Mouse (Mus musculus) thymus, postnatal 14 days (tissue): ENCODE data around the gene Slc9b1.

Source experiments
- DNase-seq: peaks from one replicate; pipeline ENCODE4 v3.0.0; 2021

The Slc9b1 gene

DNA sequence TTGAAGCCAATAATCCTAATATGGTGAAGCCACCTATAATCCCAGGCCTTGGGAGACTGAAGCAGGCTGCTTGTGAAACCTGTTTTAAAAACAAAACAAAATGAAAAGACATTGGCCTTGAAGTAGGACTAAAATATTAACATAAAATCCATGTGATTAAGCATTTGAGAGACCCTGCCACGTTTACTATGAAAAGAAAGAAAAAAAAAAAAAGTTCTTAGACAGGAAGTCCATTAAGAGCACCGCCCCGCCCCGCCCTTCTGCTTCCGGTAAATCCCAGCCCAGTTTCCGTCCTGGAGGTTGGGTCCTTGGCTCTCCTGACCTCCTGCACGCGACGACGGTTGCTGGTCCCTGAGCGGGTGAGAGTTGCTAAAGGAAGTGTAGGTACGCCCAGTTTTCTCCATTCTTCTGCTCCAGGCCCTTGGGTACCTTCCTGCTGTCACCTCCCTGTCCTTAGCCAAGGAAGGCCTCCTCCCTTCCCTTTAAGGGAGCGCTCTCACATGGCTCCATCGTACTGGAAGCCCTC, at the start of gene Slc9b1:
Gene Slc9b1 (plus strand): TSS at position 291 of the 526 bp plus-strand sequence.
- DNase-seq, result no peak

DNA sequence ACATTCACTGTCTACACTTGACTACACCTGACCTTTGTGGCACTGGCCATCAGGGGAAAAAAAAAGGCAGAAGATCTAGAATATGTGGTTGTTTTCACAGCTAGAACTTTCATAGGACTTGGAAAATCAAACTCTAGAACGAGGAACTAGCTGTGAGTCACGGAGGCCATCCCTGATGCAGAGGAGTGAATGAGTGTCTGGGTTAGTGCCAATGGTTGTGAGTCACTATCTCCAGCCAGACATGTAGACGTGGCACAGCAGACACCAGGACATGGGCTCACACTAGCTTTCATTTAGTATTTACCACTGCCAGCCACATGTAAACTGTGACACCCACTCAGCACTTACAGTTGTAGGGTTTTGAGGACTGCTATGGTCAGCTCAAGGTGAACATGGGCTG, 49.3 kb upstream of the Slc9b1 start:
- DNase-seq, result no peak

GRCm38 (mm10) chr3:135300081-135300480, 47.7 kb upstream of the Slc9b1 start:
- no peak for DNase-seq

DNA sequence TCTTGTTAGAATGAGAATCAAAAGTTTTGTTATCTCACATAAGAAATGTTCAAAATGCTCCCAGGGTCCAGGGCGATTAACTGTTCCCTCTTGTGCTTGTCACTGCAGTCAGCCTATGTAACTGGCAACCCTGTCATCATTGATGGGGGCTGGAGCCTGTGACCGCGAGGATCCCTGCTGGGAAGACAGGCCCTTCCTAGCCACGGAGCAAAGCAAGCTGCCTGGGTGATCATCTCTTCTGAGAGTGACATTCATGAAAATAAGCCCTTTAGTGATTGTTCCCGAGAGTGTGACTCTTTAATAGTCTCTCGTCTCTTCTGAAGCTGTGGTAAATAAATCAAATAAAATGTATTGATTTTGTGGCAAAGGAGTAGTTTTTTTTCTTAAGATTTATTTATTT, 43.8 kb upstream of the Slc9b1 start:
- no peak for DNase-seq

- no peak for DNase-seq
Observed at GRCm38 (mm10) chr3:135304566-135304965, 43.3 kb upstream of the Slc9b1 start.

DNA sequence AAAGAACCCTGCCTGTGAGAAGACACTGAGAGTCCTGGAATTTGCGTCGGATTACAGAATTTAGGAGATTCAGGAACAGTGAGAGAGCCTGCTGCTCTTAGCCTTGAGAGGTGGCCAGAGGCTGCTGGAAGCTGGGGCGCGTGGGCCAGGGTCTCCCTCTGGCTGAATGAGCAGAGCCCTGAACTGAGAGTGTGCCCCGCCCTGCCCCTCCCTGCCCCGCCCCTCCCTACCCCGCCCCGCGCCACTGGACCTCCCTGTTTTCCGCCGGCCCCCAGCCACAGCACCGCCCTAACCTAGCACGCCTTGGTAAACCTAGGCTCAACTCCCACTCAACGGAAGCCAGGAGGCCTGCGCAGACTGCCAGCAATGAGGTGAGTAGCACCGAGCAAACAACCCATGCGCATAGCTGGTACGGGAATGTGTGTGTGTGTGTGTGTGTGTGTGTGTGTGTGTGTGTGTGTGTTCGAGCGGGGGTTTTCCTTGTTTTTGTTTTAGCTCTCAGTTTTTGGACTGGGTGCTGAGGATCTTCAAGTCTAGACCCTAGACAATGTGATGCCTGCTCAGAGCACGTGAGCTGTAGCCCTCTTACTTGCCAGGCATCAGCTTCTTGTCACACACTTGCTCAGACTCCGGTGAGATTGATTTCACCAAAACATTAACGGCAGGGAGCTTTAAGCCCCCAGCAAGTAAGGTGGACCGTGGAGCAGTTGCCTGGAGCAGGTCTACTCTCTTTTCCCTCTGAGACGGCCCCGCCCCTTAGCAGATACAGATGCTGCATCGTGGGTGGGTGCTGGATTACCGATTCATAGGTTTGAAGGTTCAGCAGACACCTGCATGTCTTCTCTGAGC, 40.2 kb upstream of the Slc9b1 start, which contains the start of gene Slc9b2:
Gene Slc9b2 (plus strand): TSS at position 290 of the 849 bp plus-strand sequence.
- peak; percentile 61 for DNase-seq

- DNase-seq, result no peak
Observed at GRCm38 (mm10) chr3:135312916-135313491, 34.8 kb upstream of the Slc9b1 start.

DNA sequence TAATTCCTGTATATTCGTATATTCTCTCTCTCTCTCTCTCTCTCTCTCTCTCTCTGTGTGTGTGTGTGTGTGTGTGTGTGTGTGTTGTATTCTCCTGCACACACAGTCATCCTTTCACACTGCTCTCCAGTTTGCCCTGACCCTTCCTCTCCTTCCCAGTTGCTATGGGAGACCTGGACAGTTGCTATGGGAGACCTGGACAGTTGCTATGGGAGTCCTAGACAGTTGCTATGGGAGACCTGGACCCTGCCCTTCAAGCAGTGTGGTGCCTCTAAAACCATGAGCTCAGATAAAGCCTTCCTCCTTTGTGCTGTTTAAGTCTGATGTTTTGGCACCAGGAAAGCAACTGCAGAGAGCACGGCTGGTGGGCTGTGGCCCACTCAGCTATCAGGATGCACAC, 34.1 kb upstream of the Slc9b1 start:
- DNase-seq, result no peak

DNA sequence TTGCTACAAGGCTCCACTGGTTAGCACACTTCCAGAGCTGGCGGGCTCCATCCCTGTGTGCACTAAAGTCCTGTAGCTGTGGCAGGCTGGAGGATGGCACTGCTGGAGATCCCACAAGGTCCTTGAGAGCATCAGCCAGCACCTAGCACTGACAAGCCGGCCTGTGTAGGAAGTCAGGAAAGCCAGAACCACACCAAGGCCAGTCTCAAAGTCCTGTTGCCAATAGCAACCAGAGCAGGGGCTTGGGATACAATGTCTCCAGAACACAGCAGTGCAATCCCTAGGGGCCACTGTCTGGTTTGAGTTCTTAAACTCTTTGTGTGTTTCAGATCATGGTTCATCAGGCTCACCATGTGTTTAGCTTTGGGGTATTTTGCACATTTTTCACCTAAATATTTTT, 33.0 kb upstream of the Slc9b1 start:
- no peak for DNase-seq

DNA sequence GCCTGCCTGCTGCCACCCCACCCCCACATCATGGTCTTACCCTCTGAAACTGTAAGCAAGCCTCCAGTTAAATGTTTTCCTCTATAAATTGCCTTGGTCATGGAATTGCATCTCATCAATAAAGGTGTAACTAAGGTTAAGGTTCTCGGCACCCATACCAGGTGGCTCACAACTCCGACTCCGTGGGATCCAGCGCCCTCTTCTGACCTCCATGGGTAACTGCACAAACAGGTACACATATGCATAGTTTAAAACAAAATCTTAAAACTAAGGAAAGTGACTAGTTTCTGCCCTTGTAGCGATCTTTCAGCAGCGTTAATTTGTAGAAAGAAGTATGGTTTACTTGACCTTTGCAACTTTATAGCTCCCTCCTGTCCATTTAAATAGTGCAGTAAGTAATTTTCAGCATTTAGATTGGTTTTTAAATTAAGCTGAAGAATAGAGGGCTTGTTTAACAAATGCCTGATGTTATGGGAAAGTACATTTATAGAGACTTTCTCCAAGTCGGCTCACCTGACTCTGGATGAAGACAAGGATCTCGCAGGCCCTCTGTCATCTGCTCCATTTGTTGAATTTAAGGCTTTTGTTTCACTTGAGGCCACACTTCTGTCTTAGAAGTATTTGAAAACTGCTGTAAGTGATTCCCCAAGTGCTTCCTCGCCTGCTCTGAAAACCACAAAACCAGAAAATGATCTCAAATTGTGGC, 32.0 kb upstream of the Slc9b1 start:
- no peak for DNase-seq

DNA sequence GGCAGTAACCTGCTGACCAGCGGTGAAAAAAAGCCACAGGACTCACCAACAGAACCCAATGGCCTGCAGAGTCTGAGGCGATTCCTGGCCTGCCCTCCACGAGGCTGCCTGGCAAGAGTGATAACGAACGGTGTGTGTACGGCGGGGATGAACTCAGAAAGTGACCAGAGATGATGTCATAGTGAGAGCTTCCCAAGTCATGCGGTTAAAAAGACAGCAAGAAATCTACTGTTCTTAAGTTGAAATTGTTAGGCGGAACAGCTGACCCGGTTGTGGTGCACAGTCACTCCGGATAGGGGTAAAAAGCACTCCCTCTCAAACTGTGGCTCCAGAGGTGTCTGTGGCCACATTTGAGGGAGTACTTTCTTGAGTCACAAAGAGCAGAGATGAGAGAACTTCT, 29.5 kb upstream of the Slc9b1 start:
- no peak for DNase-seq

DNA sequence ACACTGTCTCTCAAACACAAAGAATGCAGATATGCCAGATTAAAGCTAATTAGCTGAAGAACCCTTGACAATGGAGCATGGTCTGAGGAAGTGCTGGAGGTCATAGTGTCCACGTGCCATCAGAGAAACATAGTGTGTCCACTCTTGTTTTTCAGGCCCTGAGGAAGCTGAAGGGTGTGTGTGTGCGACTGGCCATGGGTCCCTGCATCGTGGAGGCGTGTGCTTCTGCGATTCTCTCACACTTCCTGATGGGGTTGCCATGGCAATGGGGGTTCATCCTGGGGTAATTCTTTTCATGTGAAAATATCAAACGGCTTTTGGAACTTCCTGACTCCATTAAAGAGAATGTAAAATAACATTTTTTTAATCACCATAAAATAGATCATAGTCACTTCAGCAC, 23.5 kb upstream of the Slc9b1 start:
- no peak for DNase-seq

DNA sequence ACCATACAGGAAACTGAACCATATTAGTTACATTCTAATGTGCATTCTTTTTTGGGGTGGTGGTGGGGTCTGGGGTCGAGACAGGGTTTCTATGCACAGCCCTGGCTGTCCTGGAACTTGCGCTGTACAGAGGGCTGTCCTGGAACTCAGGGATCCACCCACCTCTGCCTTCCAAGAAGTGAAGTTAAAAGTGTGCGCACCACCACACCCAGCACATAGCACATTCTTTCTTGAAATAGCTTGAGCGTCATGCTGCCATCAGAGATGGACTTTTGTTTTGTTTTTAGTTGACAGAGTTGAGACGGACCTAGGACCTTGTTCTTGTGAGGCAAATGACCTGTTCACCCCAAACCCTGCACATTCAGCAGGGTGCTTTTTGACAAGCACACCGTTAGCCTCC, 20.7 kb upstream of the Slc9b1 start:
- DNase-seq, result no peak

DNA sequence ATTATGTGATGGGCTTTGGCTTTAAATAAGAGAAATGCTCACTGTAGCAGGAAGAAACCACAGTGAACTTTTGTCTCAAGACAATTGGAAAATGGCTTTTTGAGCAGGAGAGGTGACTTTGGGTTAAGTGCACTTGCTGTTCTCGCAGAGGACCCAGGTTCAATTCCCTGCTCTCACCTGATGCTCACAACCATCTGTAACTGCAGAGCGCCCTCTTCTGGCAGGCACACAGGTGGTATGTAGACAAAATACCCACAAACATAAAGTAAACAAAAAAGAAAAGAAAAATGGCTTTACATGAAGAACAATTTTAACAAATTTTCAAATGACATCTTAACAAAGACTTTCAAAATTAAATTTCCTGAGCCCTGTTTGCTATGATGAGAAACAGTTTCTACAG, 20.2 kb upstream of the Slc9b1 start:
- DNase-seq, result peak; percentile 24

DNA sequence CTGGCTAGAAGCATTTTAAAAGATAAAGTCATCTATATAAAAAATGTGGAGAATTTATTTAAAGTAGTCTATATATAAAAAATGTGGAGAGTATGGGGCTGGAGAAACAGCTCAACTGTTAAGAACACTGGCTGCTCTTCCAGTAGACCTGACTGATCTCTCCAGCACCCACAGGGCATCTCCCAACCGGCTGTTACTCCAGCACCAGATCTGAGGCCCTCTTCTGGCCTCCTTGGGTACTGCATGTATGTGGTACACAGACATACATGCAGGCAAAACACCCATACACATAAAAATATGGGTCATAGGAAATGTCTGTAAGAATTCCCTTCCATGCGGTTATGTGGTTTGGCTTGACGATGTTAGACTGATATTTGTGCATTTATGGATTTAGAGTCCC, 19.3 kb upstream of the Slc9b1 start:
- peak; percentile 85 for DNase-seq

DNA sequence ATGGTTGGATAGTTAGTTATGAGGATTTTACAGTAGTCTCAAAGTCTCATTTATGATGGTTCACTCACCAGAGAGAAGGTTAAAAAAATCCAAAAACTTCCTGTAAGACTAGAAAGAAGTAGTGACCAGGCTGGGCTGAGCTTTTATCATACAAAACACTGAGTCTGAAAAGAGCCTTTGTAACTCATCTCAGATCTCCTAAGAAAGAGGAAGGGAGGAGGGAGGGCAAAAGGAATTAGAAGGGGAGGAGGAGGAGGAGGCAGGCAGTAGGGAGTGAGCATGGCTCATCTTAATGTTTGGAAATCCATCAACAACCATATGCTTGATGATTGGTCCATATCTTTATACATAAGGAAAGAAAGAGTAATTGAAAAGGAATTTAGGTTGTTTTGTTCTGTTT, 15.1 kb upstream of the Slc9b1 start:
- no peak for DNase-seq

DNA sequence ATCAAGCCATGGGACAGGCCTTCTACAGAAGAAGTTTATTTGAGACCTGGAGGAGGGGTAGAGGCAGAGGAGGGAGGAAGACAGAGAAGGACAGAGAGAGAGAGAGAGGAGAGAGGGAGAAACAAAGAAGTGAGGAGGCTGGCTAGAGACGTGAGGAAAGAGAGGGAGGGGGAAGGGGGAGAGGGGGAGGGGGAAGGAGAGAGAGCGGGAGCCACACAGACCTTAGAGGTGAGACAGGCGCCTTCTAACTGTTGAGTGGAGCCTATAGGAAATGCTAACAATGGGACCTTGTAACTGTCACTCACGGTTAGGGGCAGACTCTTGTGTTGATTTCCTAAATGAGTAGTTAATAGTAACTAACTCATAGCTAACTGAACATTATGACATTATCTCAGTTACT, 14.1 kb upstream of the Slc9b1 start:
- no peak for DNase-seq

GRCm38 (mm10) chr3:135349022-135349421, 1.2 kb downstream of the Slc9b1 start:
- no peak for DNase-seq

DNA sequence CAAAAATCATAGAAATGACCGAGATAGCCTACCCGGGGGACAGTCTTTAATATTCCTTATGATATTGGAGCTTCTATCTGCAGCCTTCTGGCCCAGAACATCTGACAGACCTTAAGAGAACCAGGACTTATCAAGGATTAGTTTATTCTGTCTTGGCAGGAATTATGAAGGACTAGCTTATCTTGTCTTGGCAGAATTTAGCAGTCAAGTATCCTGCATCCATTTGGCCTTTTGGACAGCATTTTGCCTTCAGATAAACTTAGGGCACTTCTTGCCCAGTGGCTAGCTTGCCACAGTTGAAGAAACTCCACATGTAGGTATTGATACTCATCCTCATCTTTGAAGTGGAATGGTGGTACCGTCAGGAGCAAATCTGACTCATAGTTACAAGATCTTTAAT, 4.0 kb downstream of the Slc9b1 start:
- DNase-seq, result no peak

DNA sequence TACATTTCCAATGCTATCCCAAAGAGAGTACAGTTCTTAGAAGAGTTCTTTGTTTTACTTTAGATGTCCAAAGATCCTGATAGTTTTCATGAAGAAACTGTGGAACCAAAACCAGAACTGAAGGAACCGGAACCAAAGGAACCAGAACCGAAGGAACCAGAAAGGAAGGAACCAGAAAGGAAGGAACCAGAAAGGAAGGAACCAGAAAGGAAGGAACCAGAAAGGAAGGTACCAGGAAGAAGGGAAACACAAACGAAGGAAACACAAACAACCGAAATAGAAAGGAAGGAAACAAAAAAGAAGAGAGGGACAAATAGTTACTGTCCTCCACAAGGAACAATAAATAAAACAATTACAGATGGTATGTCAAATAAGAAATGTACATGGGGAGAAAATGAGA, 9.6 kb downstream of the Slc9b1 start:
- DNase-seq, result no peak

GRCm38 (mm10) chr3:135375836-135376235, 28.0 kb downstream of the Slc9b1 start:
- no peak for DNase-seq

DNA sequence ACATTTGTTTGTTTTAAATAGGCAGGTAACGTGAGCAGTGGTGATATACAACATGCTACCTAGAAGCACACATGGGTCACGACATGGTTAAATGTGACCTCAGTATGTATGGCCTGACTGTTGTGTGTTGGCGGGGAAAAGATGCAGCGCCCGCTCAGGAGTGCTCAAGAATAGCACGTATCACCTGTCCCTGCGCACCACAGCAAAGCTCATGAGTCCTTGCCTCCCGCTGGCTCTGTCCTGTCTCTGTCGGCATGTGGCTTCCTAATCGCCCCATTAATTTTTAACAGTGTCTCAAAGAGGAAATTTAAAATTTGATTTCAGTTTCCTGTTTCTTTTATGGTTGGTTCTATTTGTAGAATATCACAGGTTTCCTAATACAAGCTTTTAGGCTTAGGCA, 29.6 kb downstream of the Slc9b1 start:
- no peak for DNase-seq

DNA sequence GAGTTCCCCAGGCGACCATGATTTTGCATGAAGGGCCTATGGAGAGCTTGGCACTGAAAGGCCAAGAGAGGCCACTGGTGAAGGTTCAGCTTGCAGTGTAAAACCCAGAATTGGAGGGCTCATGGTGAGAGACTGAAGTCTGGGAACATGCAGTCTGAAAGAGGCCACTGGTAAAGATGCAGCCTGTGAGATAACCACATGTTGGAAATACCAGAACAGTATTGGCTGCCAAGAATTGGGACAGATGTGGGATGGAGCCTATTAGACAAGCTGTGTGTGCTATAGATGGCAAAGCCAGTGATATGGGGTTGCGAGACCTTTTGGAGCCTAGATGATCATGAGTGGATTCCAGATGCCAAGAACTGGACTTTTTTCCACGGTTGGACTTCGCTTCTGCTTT, 32.0 kb downstream of the Slc9b1 start:
- no peak for DNase-seq

- no peak for DNase-seq
Observed at GRCm38 (mm10) chr3:135393186-135393585, 45.4 kb downstream of the Slc9b1 start.
